20 mouse cellular contexts compared by ENCODE assay signal in the genomic region with DNA sequence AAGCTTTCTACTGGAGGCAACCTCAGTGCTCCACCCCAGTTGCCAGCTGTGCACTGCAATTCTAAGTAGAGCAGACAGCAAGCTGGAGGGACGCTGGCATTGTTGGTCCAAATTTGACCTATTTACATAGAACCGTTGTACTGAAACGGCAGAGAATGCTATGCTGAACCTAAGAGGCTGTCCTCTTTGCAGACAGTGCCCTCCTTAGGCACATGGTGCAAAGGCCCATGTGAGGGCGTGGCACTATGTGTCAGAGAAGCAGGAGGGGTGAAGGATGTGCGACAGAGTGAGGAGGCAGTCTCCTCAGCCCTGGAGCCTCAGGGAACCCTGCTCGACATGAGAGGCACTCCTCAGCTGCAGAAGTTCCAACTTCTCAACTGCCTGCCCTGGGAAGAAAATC.
"Had no signal": no experiment of that assay in that cellular context is flagged by ENCODE, and none has a peak within 500 bp of the region (broad histone marks: within the 10 kb centered on the region; RNA-seq: fewer than 3 reads in every experiment).

No protein-coding gene starts in this region.

- H3K9me3 ChIP-seq: kidney, embryonic 15.5 days; limb, embryonic 13.5 days; liver, embryonic 13.5 days; midbrain, embryonic 10.5 days; midbrain, embryonic 13.5 days had no signal

- H3K4me3 ChIP-seq: kidney, embryonic 15.5 days; limb, embryonic 13.5 days; liver, embryonic 13.5 days; megakaryocyte, embryonic 14.5 days; midbrain, embryonic 10.5 days; midbrain, embryonic 13.5 days had no signal

- H3K4me2 ChIP-seq: kidney, embryonic 15.5 days; limb, embryonic 13.5 days; liver, embryonic 13.5 days; lung, embryonic 14.5 days; midbrain, embryonic 13.5 days had no signal

- DNase-seq: kidney, adult 11 months; kidney, adult 8-10 months; kidney, postnatal 10 days; kidney, postnatal 36 days; layer of hippocampus, adult 9-11 months; left cerebral cortex, postnatal 4 days; liver, embryonic 13.5 days; lung, embryonic 14.5 days; thymus, adult 2 months; thymus, postnatal 14 days; thymus, postnatal 4 days had no signal

- H3K9ac ChIP-seq: kidney, embryonic 15.5 days; limb, embryonic 13.5 days; liver, embryonic 13.5 days; lung, embryonic 14.5 days; midbrain, embryonic 13.5 days had no signal

- H3K27ac ChIP-seq: kidney, embryonic 15.5 days; limb, embryonic 13.5 days; liver, embryonic 13.5 days; macrophage; midbrain, embryonic 10.5 days; midbrain, embryonic 13.5 days had no signal

- ATAC-seq: inflammation-experienced regulatory T-cells, adult 6 months; lung, postnatal 0 days; midbrain, embryonic 13.5 days; midbrain, embryonic 16.5 days had no signal

- H3K4me1 ChIP-seq: kidney, embryonic 15.5 days; limb, embryonic 13.5 days; liver, embryonic 13.5 days; midbrain, embryonic 10.5 days; midbrain, embryonic 13.5 days had no signal

- H3K27me3 ChIP-seq: kidney, embryonic 15.5 days; limb, embryonic 13.5 days; liver, embryonic 13.5 days; megakaryocyte, embryonic 14.5 days; midbrain, embryonic 13.5 days had no signal
